Mouse (Mus musculus) heart, adult 18-20 months (tissue): ENCODE measurements at regions not wholly inside any gene's neighbourhood (a gene's known extent, or its start where the extent isn't known, plus 50 kb on each side); places are given as distances from the start of the nearest gene placed in this dataset.

Experiments used
- DNase-seq, 2 experiments: peaks; one replicate each; pipeline ENCODE4 v3.0.0; 2021 to 2022; ENCODE audit warnings: mixed read lengths in 1 of 2

- peak in 1 of 2 experiments; percentile 4 for DNase-seq
These were observed 53.2 kb upstream of the Lef1 start for GRCm38 (mm10) chr3:131056893-131057660.

GRCm38 (mm10) chr3:131054241-131054972, 55.9 kb upstream of the Lef1 start:
- no peak for DNase-seq

DNA sequence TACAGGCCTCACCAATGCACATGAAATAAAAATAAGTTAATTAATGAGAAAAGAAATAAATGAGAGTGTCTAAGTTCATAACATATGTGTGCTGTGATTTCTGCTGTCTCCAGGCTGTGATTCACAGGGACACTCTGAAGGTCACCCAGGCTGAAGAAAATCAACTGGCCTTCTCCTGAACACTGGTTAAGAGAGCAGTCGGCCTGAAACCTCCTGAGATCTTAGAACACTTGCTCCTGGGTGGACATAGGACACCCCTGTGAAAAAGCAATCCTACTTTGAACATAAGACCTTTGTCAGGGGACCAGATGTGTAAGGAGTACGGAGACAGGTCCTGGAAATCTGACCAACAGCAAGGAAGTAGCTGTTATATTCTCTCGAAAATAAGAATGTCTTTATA, 62.6 kb upstream of the Lef1 start:
- DNase-seq: no peak

DNA sequence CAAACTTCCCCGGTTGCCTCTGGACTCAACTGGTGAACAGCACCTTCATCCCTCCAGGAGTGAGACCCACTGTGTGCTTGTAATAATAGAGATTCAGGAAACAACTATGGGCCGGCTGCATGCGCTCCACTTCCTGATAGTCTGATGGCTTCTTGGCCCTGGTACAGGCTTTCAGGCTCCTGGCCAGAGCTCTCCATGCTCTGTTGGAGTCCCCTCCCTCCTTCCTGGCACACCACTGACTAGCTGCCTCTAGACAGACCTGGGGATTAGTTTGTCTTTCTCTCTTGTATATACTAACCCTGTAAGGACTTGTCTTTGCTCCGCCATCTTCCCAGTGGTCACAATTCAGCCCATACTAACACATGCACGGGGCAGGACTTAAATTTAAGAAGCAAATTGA, 63.9 kb upstream of the Lef1 start:
- peak; percentile 45 to 54 for DNase-seq

DNA sequence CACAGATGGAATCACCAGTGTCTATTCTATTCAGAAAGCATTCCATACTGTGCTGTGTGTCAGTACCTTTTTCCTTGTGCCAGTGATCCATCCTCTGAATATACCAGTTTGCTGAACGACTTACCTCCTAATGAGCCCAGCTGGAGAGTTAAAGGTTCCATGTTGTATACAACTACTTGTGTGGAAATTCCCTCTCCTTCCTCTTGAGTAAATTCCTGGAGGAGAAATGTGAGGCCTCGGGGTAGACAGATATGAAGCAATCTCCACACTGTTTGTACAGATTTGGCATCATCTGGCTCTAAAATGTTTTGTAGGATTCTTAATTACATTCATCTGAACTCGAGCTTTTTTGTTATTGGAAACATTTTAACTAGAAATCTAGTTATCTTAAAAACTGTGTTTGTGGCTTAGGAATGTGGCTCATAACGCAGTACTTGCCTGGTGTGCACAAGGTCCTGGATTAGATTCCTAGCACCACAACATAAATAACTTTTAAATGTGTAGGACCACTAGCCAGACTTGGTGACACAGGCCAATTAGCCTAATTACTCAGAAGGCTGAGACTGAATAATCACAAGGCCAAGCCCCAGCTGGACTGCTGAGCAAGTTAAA, 70.0 kb upstream of the Lef1 start:
- no peak for DNase-seq

GRCm38 (mm10) chr3:131037095-131037494, 73.2 kb upstream of the Lef1 start:
- DNase-seq: no peak

DNA sequence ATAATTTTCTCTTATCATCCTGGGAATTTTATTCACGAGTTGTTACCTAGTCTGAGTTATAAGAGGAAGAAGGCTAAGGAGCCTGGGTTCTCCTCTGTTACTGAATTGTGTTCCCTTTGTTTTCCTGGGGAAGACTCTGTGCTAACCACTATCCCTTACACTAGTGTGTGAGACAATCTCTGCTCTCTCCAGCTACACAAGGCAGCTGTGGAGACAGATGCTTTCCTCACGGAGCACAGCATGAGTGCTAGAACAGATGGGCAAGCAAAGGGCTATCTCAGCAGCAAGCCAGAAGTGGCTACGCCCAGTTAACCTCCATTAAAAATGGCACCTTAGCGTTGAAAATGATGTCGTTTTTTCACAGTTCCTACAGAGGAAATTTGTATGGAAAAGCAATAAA, 75.5 kb upstream of the Lef1 start:
- no peak for DNase-seq

DNA sequence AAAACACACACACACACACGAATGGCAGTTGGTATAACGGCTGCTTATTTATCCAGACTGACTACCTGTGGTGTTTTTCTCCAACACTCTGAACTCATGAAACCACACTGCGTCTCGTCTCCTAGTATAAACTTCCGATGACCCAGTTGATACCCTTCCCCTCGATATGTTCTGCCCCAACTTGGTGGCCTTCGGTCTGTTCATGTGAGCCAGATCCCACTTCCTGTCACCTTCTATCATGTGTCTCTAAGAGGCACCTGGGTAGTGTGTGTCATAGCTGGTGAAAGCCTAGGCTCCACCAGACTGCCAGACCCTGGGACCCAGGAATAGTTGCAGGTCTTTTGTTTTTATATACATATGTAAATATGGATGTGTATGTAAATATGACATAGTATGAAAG, 83.9 kb upstream of the Lef1 start:
- DNase-seq: no peak

DNA sequence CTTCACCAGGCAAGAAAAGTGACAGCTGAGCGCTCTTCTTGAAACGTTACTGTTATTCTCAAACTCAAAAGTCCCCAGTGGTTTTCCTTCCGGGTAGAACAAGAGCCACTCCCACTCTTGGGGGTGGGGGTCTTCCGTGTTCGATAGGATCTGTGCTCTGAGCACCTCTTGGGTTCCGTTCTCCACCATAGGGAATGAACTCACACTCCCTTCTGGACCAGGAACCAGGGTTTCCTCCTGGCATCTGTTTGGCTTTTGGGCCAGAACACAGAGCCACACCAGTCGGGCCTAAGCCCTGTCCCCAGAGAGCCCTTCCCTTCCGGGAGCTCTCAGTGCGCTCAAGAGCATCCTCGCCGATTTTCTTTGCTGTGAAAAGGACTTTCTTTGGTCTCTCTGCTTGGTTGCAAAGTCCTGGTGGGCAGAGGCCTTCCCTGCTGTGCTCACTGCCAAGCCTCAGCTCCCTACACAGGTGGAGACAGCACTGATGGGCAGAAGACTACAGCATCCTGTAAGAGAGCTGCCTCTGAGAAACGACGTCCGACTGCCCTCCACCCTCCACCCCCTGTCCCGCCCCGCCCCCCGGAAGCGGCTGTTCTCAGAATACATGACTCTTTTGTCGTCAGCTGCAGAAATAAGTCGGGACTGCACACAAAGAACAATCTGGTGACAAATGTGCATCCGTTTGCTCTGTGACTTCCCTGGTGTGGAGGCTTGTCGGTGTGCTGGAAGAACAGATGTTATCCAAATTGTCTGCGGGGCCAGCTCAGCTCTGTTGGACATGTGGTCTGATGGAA, 90.9 kb upstream of the Lef1 start:
- DNase-seq: peak; percentile 29 to 52

- peak; percentile 20 to 26 for DNase-seq
These were observed 92.4 kb upstream of the Lef1 start for GRCm38 (mm10) chr3:131017899-131018298.

DNA sequence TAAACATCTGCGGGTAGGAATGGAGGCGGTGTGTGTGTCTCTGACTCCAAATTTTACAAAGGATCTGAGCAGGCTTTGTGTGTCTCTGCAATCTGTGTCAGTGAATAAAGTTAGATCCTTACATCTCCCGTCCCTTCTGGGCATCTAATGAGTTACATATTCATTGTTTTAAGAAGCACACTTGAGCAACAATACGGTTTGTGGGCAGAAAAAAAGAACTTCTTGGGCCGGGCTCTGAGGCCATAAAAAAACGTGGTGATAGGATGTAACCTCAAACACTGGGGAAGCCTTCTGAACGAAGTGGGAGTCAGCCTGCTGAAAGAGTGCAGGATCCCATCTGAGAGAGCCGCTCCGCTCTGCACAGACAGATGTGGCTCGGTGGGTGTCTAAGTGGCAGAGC, 94.2 kb upstream of the Lef1 start:
- DNase-seq: no peak

DNA sequence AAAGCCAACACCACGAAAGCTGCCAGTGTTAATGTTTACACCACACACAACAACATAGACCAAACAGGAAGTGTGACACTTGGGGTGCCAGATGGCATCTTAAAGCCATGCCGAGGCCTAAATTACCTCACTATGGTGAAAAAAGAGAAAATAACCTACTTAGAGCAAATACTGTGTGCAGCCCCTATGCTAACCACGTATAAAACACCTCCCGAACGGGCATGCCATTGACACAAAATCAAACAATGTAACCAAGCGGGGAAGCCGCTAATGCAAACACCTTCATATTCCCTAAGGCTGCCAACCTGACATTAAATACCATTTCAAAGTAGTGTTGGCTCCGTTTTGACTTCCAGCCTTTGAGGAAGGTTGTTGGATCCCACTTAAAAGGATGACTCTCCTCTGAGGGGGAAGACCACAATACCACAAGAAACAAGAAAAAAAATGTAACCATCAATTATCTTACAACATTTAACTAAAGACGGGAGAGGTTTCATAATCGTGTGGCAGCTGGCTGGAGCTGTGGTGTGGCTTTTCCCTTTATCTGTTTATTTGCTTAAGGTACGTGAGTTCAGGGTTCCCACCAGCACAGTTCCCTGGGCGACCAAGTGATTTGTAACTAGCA, 96.1 kb upstream of the Lef1 start:
- DNase-seq: no peak

GRCm38 (mm10) chr3:131000701-131001100, 109.6 kb upstream of the Lef1 start:
- DNase-seq: no peak

DNA sequence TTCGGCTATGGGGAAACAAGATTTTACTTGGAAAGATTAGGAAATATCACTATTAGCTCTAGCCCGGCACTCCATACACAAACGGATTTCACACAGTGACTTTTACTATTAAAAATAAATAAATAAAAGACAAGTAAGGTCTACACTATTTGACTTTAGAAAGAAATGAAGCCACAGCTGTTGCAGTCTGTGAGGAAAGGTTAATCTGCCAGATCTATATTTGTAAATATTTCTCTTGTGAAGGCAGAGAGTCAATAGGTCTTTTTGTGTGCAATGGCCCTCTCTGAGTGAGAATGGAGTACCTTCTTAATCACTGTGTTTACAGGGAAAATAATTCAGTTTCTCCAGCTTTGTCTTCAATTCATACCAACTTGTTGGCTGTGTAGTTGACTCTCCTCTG, 110.0 kb upstream of the Lef1 start:
- DNase-seq: no peak

GRCm38 (mm10) chr3:130999818-131000217, 110.5 kb upstream of the Lef1 start:
- no peak for DNase-seq

GRCm38 (mm10) chr3:130998433-130998832, 111.8 kb upstream of the Lef1 start:
- no peak for DNase-seq

DNA sequence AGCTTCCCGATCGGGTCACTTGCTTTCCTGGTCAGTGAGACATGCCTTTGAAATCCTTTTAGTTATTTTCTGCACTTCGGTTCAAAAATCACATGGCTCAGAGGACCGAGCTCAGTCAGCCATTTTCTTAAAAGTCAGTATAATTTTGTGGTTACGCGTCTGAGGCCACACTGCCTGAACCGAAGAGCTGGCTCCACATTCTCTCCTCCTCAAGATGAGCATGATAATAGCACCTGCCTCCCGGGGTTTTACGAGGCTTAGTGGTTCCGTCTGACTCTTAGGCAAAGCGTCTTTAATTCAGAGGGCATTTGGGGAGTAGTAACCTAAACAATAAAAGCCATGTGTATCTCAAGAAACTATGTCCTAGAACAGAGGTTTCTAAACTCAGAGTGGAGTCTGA, 113.5 kb upstream of the Lef1 start:
- no peak for DNase-seq

DNA sequence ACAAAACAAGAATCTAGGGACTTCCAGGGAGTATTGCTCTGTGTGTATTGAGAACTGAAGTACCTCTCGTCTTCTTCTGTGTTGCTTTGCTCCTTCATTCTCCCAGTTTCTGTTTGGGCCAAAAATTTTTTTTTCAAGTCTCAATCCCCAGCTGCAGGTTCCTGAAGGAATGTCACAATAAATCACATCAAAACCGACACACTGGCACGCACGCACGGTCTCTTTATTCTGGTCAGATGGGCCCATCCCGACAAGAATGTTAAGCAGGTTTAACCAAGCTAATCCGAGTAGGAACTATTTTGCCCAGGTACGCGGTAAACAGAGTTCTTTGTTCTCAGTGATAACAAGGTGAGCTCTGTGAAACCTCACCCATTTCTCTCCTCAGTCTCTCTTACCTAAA, 118.3 kb upstream of the Lef1 start:
- no peak for DNase-seq

DNA sequence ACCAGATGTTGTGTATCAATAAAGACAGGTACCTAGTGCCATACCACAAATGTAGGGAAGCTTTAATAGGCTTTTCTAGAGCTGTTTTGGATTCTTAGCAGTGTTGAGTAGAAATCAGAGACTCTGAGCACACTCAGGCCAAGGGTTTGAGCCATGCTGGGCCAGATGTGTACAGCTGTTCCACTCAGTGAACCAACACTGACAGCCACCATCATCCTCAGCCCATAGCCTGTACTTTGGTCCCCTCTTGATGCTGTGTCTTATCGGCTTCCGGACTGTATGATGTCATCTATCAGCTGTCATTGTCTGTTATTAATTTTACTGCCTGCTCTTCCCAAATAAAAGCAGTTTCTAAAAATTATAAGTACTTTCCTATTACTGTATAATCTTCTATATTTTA, 123.6 kb upstream of the Lef1 start:
- peak; percentile 46 to 67 for DNase-seq

- peak; percentile 32 to 58 for DNase-seq
These were observed 124.2 kb upstream of the Lef1 start for GRCm38 (mm10) chr3:130986101-130986500.

- no peak for DNase-seq
These were observed 128.7 kb upstream of the Lef1 start for GRCm38 (mm10) chr3:130981566-130981965.

GRCm38 (mm10) chr3:130978986-130979642, 131.2 kb upstream of the Lef1 start:
- no peak for DNase-seq
